Mouse (Mus musculus) layer of hippocampus, postnatal 25 days (tissue): ENCODE results near the gene Ager. TPM values are rescaled to one million over a fixed set of nuclear protein-coding genes. Genes with fewer than 3 reads are reported as not detected.

Experiments
- DNase-seq, 2 experiments: peaks; one replicate each; pipeline ENCODE4 v3.0.0; 2022; ENCODE audit warnings: mixed read lengths in 2 of 2, low spot score in 1 of 2; ENCODE audit errors: extremely low spot score in 1 of 2
- total RNA-seq, 2 experiments: library from RNA; stranded (reverse); gene quantifications; 2 replicates each; pipeline ENCODE4 v1.2.3; 2021

Gene Ager
- 1 to 10 TPM in 1 of 2 experiments, under 1 TPM in 1; 0.94 to 1.1 TPM for total RNA-seq

DNA sequence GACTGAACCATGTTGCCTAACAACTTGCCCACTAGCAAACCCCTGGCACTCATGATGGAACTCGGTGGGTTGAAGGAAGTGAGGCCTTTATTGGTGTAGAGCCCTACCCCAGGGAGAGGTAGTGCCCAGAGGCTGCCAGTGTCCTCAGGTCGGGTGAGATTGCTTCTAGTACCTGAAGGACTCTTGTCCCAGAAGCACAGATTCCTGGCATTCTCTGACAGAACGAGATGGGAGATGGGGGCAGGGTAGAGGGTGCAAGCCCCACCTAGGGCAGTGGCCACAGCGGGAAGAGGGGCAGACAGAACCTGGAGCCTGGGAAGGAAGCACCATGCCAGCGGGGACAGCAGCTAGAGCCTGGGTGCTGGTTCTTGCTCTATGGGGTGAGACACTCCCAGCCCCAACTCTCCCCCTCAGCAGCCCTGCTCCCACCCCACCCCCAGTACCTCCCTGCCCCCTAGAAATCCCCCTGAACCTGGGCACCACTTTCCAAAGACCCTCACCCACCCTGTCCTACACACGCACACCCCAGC, at the start of gene Ager:
TSS of gene Ager (plus strand) at position 297 of the 530 bp plus-strand sequence.
- DNase-seq: no peak

DNA sequence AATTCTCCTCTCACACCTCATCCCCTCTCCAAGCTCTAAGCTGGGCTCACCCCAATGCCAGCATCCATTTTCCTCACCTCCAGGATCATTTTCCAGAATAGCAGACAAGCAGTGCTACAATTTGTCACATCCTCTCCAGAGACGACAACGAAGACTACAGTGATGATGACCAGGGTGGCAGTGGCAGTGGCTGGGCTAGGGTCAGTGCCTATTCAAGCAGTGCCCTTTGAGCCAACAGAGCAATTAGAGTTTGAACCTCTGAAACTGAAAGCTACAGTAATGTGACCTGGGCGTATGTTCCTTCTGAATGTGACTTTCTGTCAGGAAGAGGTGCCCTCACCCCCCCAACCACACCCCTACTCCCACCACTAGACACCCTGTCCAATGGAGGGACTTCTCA, 48.5 kb upstream of the Ager start:
- DNase-seq: no peak

DNA sequence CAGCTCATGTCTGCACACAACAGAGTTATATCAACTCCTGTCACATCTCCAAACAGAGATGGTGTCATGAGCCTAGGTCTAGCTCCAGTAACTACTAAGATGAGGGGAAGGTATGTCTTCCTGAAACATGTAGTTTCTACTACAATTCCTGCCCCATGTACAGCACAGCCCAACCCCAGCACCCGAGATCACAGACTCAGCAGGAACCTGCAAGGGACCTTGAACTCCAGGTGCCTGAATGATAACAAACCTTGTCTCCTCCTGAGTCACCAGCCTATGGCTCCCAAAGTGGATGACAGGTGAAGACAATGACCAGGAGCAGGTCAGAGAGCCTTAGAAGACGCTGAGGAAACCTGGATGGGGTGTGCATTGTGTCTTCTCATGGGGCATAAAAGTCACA, 47.8 kb upstream of the Ager start:
- DNase-seq: no peak

DNA sequence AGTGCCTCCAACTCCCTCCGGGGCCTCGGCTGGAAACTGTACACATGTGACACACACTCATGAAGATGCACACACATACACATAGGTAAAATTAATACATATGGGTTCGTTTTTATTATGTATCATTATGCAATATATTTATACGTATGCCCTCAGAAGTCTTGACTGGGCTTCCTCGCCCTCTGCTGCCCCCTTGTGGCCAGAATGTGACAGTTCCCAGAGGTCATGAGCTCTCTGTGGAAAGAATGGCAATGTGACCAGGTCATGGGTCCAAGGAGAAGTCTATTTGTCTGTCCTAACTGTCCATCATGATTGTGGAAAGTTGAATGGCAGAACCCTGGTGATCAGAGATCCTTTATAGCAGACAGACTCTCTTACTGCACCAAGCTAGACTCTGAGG, 42.2 kb upstream of the Ager start:
- DNase-seq: peak; percentile 62 to 89

DNA sequence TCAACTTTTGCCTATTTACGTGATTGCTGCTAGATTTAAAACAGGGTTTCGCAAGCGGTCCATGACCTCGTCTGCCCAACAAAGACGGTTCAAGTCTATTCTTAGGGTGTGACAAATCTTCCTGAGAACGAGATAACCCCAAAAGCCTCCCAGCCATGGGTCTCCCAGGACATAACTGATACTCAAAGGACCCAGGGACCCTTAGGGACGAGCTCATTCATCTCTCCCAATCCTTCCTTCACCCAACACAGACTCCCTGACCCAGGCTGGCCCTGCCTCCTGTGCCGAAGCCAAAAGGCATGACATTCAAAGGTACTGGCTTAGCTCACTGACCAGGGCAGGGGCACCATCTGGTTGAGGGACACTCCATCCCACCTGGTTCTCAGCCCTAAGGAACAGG, 41.3 kb upstream of the Ager start:
- DNase-seq: no peak

DNA sequence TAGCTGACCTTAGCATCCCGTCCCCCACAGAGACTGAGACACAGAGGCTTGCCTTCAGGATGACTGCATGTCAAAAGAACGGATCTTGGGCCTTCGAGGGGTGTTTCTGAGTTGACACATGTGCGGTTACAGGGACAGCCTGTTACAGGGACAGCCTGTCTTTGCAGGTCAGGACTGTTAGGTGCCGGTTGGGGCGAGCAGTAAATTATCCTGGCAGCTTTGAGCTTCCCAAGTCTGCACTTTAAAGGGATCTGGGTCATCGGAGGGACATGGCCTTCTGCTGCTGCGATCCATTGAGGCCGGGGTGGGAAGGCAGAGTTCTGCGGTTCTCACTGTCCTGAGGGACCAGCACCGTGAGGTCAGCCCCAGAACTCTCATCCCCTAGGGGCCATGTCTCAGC, 40.3 kb upstream of the Ager start:
- no peak for DNase-seq

DNA sequence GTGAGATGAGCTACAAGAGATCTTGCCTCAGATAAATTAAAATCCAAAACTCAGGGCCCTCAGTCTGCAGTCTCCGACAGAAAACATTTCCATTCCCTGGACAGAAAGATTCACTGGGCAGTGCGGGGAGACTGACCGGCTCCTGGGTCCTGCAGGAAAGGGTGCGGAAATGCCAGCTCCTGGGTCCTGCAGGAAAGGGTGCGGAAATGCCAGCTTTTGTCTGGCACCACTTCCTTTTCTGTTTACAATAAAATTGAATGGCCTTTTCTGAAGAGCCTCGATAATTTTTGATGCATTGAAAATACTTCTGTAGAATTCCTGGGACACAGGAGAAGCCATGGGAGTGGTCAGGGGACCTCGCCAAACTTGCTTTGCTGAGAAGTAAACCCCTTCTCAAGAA, 38.5 kb upstream of the Ager start:
- no peak for DNase-seq

DNA sequence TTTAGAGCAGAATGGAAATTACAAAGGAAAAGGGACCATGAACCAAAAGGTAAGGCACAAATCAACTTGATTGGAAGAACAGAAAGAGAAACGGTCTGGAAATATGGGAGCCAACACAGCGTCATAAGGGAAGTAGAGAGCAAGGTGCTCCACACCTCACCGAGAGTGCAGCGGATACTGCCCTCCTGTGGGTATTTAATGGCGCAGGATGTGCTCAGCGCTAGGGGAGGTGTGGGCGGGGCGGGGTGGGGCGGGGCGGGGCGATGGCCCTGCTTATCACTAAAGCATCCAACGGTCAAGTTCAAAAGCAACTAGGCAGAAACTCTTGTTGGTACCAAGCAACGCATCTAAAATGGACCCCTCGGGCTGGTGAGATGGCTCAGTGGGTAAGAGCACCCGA, 37.8 kb upstream of the Ager start:
- no peak for DNase-seq

DNA sequence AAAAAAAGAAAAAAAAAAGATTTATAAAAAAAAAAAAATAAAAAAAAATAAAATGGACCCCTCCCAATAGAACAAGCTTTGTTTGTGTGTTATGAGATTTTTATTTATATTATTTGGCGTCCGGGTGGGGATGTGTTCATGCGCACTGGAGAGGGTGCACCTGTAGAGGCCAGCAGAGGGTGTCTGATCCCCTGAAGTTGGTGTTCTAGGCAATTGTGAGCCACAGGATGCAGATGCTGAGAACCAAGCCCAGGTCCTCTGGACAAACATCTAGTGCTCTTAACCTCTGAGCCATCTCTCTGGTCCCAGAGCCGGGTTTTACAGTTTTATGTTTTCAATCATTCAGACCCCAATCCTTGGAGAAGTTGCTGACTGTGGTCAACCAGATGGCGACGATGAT, 37.2 kb upstream of the Ager start:
- DNase-seq: no peak

DNA sequence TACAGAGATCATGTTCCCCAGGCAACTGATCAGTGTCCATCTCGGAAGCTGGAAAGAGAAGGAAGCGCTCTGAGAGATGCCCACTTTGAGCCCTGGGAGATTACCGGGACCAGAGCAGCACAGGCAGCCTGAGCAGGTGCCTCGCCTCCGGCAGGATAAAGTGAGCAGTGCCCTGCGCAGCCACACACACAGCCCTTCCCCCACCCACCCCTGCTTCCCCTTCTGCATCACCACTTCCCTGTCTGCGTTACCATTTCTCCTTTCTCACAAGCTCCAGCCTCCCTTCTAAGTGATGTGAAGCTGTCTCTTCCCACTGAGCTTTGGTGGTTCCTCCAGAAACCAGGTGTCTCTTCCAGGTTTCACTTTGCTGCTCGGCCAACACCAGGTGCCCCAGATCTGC, 36.5 kb upstream of the Ager start:
- DNase-seq: no peak

DNA sequence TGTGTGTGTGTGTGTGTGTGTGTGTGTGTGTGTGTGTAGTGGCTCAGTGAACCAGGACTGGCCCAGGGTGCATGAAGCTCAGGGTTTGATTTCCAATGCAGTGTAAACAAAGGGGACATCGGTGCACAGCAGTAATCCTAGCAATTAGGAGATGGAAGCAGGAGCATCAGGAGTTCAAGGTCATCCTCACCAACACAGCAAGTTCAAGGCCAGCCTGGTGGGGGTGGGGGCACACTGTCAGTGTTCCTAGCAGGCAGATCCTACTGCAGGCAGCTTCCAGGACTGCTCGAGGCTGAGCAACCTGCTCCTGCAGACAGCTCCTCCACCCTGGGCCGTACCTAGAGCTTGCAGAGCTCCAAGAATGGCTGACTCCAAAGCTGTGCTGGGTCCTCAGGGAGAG, 35.1 kb upstream of the Ager start:
- no peak for DNase-seq

DNA sequence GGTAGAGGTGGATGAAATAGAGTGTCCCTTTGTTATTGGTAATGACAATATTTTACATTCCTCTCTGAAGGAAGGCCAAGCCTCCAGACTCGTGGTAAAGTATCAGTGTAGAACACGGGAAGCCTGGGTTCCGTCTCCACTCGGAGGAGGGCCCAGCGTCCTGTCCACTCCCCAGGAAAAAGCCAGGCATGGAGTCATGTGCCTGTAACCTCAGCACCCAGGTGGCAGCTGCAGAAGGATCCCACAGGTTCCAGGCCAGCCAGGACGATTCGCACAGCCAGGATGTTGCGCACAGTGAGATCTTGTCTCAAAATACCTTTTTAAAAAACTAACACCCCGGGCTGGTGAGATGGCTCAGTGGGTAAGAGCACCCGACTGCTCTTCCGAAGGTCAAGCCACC, 34.3 kb upstream of the Ager start:
- DNase-seq: no peak

DNA sequence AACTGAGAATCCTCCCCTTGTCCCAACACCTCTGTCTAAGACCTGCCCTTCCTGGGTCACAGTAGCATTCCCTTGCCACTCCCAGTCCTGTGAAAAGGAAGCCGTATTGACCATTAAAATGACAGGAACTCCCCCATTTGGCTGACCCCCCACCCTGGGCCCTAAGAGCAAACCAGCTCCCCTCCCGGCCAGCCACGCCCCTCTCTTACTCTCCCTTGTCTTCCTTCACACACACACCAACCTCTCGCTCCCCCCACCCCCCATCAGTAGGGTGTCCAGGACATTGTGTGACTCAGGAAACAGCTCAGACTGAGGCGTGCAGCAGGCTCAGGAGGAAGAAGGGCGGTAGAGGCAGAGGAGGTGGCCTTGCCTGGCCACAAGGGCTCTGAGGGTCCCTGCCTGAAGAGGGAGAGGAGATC, 33.6 kb upstream of the Ager start, which contains the start of gene Notch4:
TSS of gene Notch4 (plus strand) at position 266 of the 419 bp plus-strand sequence.
- DNase-seq: no peak

DNA sequence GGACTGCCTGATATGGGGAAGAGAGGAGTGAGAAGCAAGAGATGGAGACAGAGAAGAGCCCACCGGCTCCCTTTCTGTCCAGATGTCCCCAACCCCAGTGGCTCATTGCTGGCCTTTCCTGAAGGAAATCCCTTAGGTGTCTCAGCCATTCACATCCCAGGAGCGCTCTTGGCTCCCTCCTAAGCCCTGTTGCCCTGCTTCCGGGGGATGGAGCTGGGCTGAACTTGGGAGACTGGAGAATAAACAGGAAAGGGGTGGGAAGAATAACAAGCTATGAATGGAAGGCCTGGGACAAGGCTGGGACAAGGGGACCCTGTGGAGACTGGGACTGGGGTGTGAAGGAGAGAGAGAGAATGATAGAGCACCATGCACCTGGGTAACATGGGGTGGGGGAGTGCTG, 32.9 kb upstream of the Ager start:
- no peak for DNase-seq

DNA sequence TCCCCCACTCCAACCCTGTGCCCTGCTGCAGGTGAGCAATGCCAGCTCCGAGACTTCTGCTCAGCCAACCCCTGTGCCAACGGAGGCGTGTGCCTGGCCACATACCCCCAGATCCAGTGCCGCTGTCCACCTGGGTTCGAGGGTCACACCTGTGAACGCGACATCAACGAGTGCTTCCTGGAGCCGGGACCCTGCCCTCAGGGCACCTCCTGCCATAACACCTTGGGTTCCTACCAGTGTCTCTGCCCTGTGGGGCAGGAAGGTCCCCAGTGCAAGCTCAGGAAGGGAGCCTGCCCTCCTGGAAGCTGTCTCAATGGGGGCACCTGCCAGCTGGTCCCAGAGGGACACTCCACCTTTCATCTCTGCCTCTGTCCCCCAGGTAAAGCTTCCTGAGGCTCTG, 30.4 kb upstream of the Ager start:
- no peak for DNase-seq

DNA sequence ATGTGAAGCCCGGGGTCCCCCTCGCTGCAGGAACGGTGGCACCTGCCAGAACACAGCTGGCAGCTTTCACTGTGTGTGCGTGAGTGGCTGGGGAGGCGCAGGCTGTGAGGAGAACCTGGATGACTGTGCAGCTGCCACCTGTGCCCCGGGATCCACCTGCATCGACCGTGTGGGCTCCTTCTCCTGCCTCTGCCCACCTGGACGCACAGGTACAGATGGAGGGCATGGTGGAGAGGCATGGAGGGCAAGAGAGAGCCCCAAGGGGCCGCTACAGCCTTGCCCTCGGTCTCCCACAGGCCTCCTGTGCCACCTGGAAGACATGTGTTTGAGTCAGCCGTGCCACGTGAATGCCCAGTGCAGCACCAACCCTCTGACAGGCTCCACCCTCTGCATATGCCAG, 29.2 kb upstream of the Ager start:
- DNase-seq: no peak

DNA sequence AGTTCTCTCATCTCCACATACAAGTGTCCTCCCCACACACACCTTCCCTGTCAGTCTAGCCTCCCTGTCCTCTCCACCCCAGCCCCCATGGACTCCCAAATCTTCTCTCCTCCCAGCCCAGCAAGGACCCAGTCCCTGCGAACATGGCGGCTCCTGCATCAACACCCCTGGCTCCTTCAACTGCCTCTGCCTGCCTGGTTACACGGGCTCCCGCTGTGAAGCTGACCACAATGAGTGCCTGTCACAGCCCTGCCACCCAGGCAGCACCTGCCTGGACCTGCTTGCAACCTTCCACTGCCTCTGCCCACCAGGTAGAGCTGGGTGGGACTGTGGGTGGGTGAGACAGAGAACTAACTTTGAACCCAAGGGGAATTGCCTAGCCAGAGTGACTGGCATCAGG, 27.7 kb upstream of the Ager start:
- DNase-seq: no peak

DNA sequence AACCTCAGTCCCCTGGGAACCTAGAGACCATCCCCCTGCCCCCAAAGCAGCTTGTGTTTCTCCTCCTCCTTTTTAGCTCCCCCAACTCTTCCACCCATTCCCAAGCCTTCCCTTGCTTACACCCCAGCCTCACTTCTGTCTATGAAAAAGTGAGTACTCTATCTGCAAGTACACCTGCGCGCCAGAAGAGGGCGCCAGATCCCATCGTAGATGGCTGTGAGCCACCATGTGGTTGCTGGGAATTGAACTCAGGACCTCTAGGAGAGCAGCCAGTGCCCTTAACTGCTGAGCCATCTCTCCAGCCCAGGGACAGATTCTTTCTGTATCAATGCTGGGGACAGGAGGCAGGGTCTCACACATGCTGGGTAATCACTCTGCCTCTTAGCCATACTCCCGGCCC, 25.8 kb upstream of the Ager start:
- DNase-seq: no peak

DNA sequence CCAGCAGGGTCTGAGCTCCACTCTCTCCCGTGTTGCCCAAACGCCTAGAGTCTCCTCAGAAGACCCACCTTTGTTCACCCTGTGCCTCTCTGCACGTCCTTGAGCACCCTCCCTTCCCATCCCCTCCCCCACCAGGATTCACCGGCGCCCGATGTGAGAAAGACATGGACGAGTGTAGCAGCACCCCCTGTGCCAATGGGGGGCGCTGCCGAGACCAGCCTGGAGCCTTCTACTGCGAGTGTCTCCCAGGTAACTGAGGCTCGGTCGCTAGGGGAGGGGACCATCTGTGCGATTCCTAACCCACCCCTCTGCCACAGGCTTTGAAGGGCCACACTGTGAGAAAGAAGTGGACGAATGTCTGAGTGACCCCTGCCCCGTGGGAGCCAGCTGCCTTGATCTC, 25.3 kb upstream of the Ager start:
- no peak for DNase-seq

DNA sequence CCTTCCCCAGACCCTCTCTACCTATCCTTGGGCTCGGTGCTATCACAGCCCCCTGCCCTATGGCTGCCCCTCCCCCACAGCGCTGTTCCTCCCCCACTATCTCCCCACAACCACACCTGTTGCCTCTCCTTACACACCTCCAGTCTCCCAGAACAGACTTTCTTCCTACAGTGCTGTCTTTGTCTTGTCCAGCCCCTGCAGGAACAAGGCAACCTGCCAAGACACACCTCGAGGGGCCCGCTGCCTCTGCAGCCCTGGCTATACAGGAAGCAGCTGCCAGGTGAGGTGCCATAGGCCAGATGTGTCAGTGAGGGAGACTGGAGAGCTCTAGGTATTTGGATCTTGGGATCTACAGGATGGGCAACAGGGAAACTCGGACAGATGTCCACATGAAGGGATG, 21.1 kb upstream of the Ager start:
- no peak for DNase-seq

DNA sequence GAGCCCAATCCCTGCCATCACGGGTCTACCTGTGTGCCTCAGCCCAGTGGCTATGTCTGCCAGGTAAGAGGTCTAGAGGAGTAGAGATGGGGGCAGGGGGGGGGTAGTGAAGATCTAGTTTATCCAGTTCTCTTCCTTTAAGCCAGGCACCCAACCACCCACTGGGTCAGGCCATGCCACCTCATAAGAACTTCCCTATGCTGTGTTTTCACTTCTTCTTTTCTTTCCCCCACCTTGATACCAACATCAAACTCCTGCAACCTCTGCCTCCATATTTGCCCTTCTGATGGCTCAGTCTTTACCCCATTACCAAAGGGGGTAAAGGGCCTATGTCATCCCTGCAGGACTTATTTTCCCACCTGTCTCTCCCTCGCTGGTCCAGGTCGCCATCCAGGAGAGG, 19.6 kb upstream of the Ager start:
- no peak for DNase-seq

DNA sequence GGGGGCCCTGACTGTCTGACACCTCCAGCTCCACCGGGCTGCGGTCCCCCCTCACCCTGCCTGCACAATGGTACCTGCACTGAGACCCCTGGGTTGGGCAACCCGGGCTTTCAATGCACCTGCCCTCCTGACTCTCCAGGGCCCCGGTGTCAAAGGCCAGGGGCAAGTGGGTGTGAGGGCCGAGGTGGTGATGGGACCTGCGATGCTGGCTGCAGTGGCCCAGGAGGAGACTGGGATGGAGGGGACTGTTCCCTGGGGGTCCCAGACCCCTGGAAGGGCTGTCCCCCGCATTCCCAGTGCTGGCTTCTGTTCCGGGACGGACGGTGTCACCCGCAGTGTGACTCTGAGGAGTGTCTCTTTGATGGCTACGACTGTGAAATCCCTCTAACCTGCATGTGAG, 15.1 kb upstream of the Ager start:
- DNase-seq: no peak

DNA sequence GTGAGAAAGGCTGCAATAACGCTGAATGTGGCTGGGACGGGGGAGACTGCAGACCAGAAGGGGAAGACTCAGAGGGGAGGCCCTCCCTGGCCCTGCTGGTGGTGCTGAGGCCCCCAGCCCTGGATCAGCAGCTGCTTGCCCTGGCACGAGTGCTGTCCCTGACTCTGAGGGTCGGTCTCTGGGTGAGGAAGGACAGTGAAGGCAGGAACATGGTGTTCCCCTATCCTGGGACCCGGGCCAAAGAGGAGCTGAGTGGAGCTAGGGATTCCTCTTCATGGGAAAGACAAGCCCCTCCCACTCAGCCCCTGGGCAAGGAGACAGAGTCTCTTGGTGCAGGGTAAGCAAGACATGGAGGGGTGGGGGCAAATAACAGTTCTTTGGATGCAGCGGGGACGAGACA, 14.3 kb upstream of the Ager start:
- DNase-seq: no peak
